Mouse (Mus musculus): ENCODE results near the gene Lrrc27. TPM values are rescaled to one million over a fixed set of nuclear protein-coding genes. Genes with fewer than 3 reads are reported as not detected.

Lrrc27 gene
- polyA plus RNA-seq, 1 experiment from 2014 or later: 4.8 TPM

- WGBS: 2% methylated on average over 45 of the region's 45 CpGs
- Histone ChIP-seq H3K4me1 (replicated peaks) (peaks cover 41% of the 10 kb centered on the region), H3K4me3 (replicated peaks) (peak overlapping the region; percentile 62), H3K36me3 (no peaks in the 10 kb centered on the region), H3K27ac (no peak overlapping the region), H3K9ac (replicated peaks) (peak overlapping the region; percentile 80), H3K4me2 (replicated peaks) (peak overlapping the region; percentile 94), H3K9me3 (no peaks in the 10 kb centered on the region), H3K27me3 (peaks cover 45% of the 10 kb centered on the region)
- peak; percentile 55 for ATAC-seq
Measured at GRCm38 (mm10) chr7:139248615-139249405, 36.0 kb downstream of the Lrrc27 start.

- H3K36me3 ChIP-seq: no peaks in the 10 kb centered on the region
- ATAC-seq: no peak
- peak overlapping the region; percentile 62 for H3K4me3 ChIP-seq (replicated peaks)
- H3K9me3 ChIP-seq: no peaks in the 10 kb centered on the region
- peak overlapping the region; percentile 94 for H3K4me2 ChIP-seq (replicated peaks)
- peaks cover 45% of the 10 kb centered on the region for H3K27me3 ChIP-seq
- H3K4me1 ChIP-seq (replicated peaks): peaks cover 41% of the 10 kb centered on the region
- H3K27ac ChIP-seq: no peak overlapping the region
- no peak overlapping the region for H3K9ac ChIP-seq (replicated peaks)
- 37% methylated on average over 7 of the region's 7 CpGs for WGBS
Measured at GRCm38 (mm10) chr7:139249406-139250210, 36.8 kb downstream of the Lrrc27 start.

- no peak overlapping the region for H3K9ac ChIP-seq (replicated peaks)
- H3K4me1 ChIP-seq (replicated peaks): peaks cover 39% of the 10 kb centered on the region
Measured at GRCm38 (mm10) chr7:139251881-139252301, 39.1 kb downstream of the Lrrc27 start.

GRCm38 (mm10) chr7:139252566-139252965, 39.8 kb downstream of the Lrrc27 start:
- no peak overlapping the region for H3K4me3 ChIP-seq (replicated peaks)
- H3K27ac ChIP-seq: no peak overlapping the region
- WGBS: 92% methylated on average over 7 of the region's 7 CpGs
- peaks cover 23% of the 10 kb centered on the region for H3K27me3 ChIP-seq
- peaks cover 5% of the 10 kb centered on the region; the same call in 1 of the 2 replicates for H3K36me3 ChIP-seq
- H3K4me1 ChIP-seq (replicated peaks): peaks cover 32% of the 10 kb centered on the region
- no peak for ATAC-seq
- no peaks in the 10 kb centered on the region for H3K9me3 ChIP-seq
- no peak overlapping the region for H3K9ac ChIP-seq (replicated peaks)
- H3K4me2 ChIP-seq (replicated peaks): no peak overlapping the region

More at GRCm38 (mm10) chr7:139251881-139252301, 39.1 kb downstream of the Lrrc27 start:
- Histone ChIP-seq H3K4me2 (replicated peaks) (no peak overlapping the region), H3K36me3 (peaks cover 5% of the 10 kb centered on the region; the same call in 1 of the 2 replicates), H3K27ac (no peak overlapping the region), H3K27me3 (peaks cover 29% of the 10 kb centered on the region), H3K4me3 (replicated peaks) (no peak overlapping the region), H3K9me3 (no peaks in the 10 kb centered on the region)
- ATAC-seq: no peak
- WGBS: 76% methylated on average over 5 of the region's 5 CpGs

- Histone ChIP-seq H3K4me3 (replicated peaks) (no peak overlapping the region), H3K27me3 (peaks cover 23% of the 10 kb centered on the region), H3K9me3 (no peaks in the 10 kb centered on the region), H3K4me2 (replicated peaks) (no peak overlapping the region), H3K36me3 (peaks cover 5% of the 10 kb centered on the region; the same call in 1 of the 2 replicates), H3K27ac (no peak overlapping the region), H3K4me1 (replicated peaks) (peaks cover 28% of the 10 kb centered on the region), H3K9ac (replicated peaks) (no peak overlapping the region)
- 81% methylated on average over 9 of the region's 9 CpGs for WGBS
- no peak for ATAC-seq
Measured at GRCm38 (mm10) chr7:139252986-139253385, 40.2 kb downstream of the Lrrc27 start.

- Histone ChIP-seq H3K27ac (no peak overlapping the region), H3K9me3 (no peaks in the 10 kb centered on the region), H3K36me3 (peaks cover 5% of the 10 kb centered on the region; the same call in 1 of the 2 replicates), H3K9ac (replicated peaks) (no peak overlapping the region), H3K27me3 (peaks cover 23% of the 10 kb centered on the region), H3K4me3 (replicated peaks) (no peak overlapping the region), H3K4me2 (replicated peaks) (no peak overlapping the region), H3K4me1 (replicated peaks) (peaks cover 27% of the 10 kb centered on the region)
- ATAC-seq: no peak
- 75% methylated on average over 3 of the region's 3 CpGs for WGBS
Measured at GRCm38 (mm10) chr7:139253462-139253861, 40.7 kb downstream of the Lrrc27 start.

- no peak overlapping the region for H3K4me3 ChIP-seq (replicated peaks)
- H3K27me3 ChIP-seq: peaks cover 12% of the 10 kb centered on the region
- no peaks in the 10 kb centered on the region for H3K9me3 ChIP-seq
- peaks cover 16% of the 10 kb centered on the region for H3K4me1 ChIP-seq (replicated peaks)
- H3K4me2 ChIP-seq (replicated peaks): no peak overlapping the region
- WGBS: 83% methylated on average over 5 of the region's 5 CpGs
- H3K36me3 ChIP-seq: peaks cover 5% of the 10 kb centered on the region; the same call in 1 of the 2 replicates
- no peak overlapping the region for H3K9ac ChIP-seq (replicated peaks)
- no peak overlapping the region for H3K27ac ChIP-seq
- no peak for ATAC-seq
Measured at GRCm38 (mm10) chr7:139254626-139255025, 41.8 kb downstream of the Lrrc27 start.

GRCm38 (mm10) chr7:139257752-139258542, 45.2 kb downstream of the Lrrc27 start:
- no peak for ATAC-seq
- 78% methylated on average over 10 of the region's 10 CpGs for WGBS
- Histone ChIP-seq H3K4me3 (replicated peaks) (no peak overlapping the region), H3K36me3 (peaks cover 5% of the 10 kb centered on the region; the same call in 1 of the 2 replicates), H3K4me1 (replicated peaks) (0 out of 2 replicates have a peak, but pooled peaks cover 2% of the 10 kb centered on the region), H3K27me3 (no peaks in the 10 kb centered on the region), H3K9ac (replicated peaks) (no peak overlapping the region), H3K9me3 (peaks cover 3% of the 10 kb centered on the region; the same call in 1 of the 2 replicates), H3K4me2 (replicated peaks) (no peak overlapping the region), H3K27ac (no peak overlapping the region)

GRCm38 (mm10) chr7:139264337-139264736, 51.5 kb downstream of the Lrrc27 start:
- H3K36me3 ChIP-seq: no peaks in the 10 kb centered on the region
- no peak overlapping the region for H3K4me3 ChIP-seq (replicated peaks)
- H3K27ac ChIP-seq: no peak overlapping the region
- ATAC-seq: no peak
- peaks cover 3% of the 10 kb centered on the region; the same call in 1 of the 2 replicates for H3K9me3 ChIP-seq
- WGBS: 28% methylated on average over 4 of the region's 4 CpGs
- H3K27me3 ChIP-seq: no peaks in the 10 kb centered on the region
- no peak overlapping the region for H3K9ac ChIP-seq (replicated peaks)
- no peak overlapping the region for H3K4me2 ChIP-seq (replicated peaks)
- 0 out of 2 replicates have a peak, but pooled peaks cover 3% of the 10 kb centered on the region for H3K4me1 ChIP-seq (replicated peaks)

- peaks cover 3% of the 10 kb centered on the region; the same call in 1 of the 2 replicates for H3K9me3 ChIP-seq
Measured at GRCm38 (mm10) chr7:139265634-139266033, 52.8 kb downstream of the Lrrc27 start.

GRCm38 (mm10) chr7:139266431-139266830, 53.6 kb downstream of the Lrrc27 start:
- no peak for ATAC-seq
- H3K27me3 ChIP-seq: no peaks in the 10 kb centered on the region
- no peak overlapping the region for H3K9ac ChIP-seq (replicated peaks)
- no peak overlapping the region for H3K4me2 ChIP-seq (replicated peaks)
- H3K4me1 ChIP-seq (replicated peaks): 0 out of 2 replicates have a peak, but pooled peaks cover 3% of the 10 kb centered on the region
- H3K4me3 ChIP-seq (replicated peaks): no peak overlapping the region
- H3K9me3 ChIP-seq: peaks cover under 1% of the 10 kb centered on the region; the same call in 1 of the 2 replicates
- H3K36me3 ChIP-seq: no peaks in the 10 kb centered on the region
- 77% methylated on average over 6 of the region's 6 CpGs for WGBS
- no peak overlapping the region for H3K27ac ChIP-seq

More at GRCm38 (mm10) chr7:139265634-139266033, 52.8 kb downstream of the Lrrc27 start:
- Histone ChIP-seq H3K9ac (replicated peaks) (no peak overlapping the region), H3K4me1 (replicated peaks) (0 out of 2 replicates have a peak, but pooled peaks cover 3% of the 10 kb centered on the region), H3K4me3 (replicated peaks) (no peak overlapping the region), H3K4me2 (replicated peaks) (no peak overlapping the region), H3K27ac (no peak overlapping the region), H3K27me3 (no peaks in the 10 kb centered on the region), H3K36me3 (no peaks in the 10 kb centered on the region)
- 81% methylated on average over 6 of the region's 6 CpGs for WGBS
- ATAC-seq: no peak
